Mouse (Mus musculus) left cerebral cortex, adult 2 months (tissue): ENCODE data around the gene Mrpl16. TPM values are rescaled to one million over a fixed set of nuclear protein-coding genes. Genes with fewer than 3 reads are reported as not detected.

Experiments
- DNase-seq, 2 experiments: peaks; one replicate each; pipeline ENCODE4 v3.0.0; 2021 to 2022; ENCODE audit warnings: low spot score in 2 of 2, mixed read lengths in 1 of 2; ENCODE audit errors: extremely low spot score in 1 of 2
- H3K27ac ChIP-seq: fragments of 200-600 bp; 2 replicates; pipeline ENCODE4 v1.8.1; 2022
- H3K4me3 ChIP-seq: fragments of 200-600 bp; 2 replicates; pipeline ENCODE4 v1.8.1; 2022
- CTCF ChIP-seq: fragments of 200-600 bp; IDR thresholded peaks from 2 replicates; pipeline ENCODE4 v1.8.1; 2022; ENCODE audit warnings: antibody characterized with exemption, mild to moderate bottlenecking, moderate library complexity
- intact Hi-C: fragments of 180-260 bp; cut with DNase I; formaldehyde crosslinking; loops from one replicate; pipeline ENCODE4 v1.15.1; 2025
- total RNA-seq, 2 experiments: library from RNA; stranded (reverse); gene quantifications; 2 replicates each; pipeline ENCODE4 v1.2.3; 2021

Gene Mrpl16
- total RNA-seq, 2 experiments from 2014 or later: 36.8 to 37.9 TPM

DNA sequence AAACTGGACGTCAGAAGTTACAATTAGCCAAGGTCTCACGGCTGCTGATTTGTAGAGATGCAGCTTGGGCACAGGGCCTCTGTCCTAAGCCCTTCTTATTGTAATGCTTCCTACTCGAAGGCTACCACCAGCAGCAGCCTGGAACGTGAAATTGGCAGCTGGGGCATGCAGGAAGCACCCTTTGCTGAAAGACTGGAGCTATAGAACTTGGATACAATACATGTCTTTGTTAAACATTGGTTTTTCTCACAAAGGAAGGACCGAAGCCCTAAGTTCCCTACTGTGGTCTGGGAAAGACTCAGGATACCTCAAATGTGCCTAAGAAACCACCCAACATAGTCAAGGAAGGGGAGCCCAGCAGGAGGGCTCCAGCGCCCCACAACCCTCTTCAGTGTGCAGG, 37.6 kb downstream of the Mrpl16 start:
- Histone ChIP-seq H3K27ac (no peak overlapping the region), H3K4me3 (no peak overlapping the region)
- DNase-seq: no peak
- TF ChIP-seq CTCF: no peak
- intact Hi-C loops: no loop called here

DNA sequence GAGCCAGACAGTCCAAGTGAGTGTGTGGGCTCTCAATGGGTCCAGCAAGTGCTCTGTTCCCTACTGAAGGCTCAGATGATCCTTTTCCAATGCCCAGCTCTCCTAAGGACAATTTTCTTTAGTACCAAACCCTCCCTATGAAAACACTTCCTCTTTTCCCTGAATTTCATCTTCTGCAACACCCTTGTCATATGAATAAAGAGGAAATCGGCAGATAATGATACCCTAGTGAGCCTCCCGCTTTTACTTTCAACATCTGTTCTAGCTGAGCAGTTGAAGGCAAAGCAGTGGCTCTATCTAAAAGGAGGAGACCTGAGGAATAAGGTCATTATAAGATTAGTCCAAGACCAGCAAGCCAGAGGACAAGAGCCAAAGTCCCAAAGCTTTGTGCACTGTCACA, 38.3 kb downstream of the Mrpl16 start:
- no peak overlapping the region for H3K4me3 ChIP-seq
- DNase-seq: no peak
- no peak for TF ChIP-seq CTCF
- H3K27ac ChIP-seq: no peak overlapping the region
- intact Hi-C loops: no loop called here

DNA sequence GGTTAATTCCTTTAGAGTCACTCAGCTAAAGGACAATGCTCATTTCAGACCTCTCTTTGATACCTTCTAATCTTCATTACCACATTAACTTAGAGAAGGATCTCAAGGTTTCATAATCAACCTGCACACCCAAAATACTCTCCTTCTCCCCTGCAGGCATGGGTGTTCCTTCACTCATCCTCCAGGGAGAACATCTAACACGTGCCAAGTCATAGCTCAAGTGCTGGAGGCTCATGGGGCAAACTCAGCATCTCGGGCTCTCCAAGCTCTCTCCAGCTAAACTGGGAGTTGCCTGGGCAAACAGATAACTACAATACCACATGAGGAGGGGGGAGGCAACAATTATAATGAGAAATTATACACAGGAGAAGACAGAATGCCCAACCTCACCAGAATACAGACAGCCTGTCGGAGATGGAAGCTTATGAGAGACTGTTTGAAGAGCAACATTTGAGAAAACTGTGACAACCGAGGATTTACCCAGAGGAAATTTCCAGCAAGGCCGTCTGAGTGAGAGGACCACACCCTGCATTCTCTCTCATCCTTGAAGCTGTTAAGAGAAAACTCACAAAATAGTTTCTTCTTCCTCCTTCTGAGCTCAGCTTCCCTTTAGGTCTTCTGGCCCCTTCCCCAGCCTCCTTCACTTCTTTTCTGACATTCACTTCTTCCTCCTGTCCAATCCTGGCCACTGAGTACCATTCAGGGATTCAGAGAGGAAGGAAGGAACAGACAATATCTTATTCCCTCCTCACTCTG, 40.0 kb downstream of the Mrpl16 start:
- DNase-seq: no peak
- Histone ChIP-seq H3K4me3 (no peak overlapping the region), H3K27ac (no peak overlapping the region; the same call in 1 of the 2 replicates)
- TF ChIP-seq CTCF: no peak
- intact Hi-C loops: no loop called here

DNA sequence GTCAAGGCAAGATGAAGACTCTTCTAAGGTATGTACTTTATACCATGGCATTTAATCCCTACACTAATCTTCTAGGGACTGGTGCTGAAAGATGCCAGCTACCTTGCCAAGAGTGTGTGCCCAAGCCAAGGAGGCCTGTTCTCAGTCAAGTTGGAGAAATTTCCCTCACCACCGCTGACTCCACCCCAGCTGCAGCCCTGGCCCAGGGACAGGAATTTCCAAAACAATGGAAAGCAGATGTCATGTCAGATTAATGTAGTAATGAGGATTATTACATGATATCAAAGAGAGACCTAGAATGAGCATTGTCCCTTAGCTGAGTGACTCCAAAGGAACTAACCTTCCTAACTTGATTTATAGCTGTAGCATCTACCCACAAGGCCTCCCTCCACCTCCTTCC, 40.7 kb downstream of the Mrpl16 start:
- Histone ChIP-seq H3K4me3 (no peak overlapping the region), H3K27ac (no peak overlapping the region; the same call in 1 of the 2 replicates)
- no peak for TF ChIP-seq CTCF
- intact Hi-C loops: no loop called here
- DNase-seq: no peak

DNA sequence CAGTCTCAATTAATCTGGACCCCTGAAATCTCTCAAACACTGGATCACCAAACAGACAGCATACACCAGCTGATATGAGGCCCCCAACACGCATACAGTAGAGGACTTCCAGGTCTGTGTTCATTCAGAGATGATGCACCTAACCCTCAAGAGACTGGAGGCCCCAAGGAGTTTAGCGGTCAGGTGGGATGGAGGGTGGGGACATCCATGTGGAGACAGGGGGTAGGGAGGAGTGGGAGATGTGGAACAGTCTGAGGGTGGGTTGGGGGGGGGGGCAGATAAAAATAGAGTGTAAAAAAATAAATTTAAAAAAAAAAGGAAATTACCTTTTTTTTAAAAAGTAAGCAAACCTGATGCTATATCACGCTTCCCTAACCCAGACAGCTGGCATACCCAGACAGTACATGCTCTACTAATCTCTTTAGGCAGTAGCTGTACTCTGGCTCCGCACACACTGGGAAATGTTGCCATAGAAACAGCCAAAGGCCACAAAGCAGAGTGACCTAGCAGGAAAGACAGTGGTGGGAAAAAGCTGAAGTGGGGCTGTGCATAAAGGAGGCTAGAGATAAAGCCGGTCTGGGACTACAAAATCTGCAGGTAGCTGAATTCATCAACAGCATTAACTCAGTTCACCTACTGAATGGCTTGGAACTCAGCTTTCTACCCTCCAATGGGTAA, 41.6 kb downstream of the Mrpl16 start:
- intact Hi-C loops: no loop called here

DNA sequence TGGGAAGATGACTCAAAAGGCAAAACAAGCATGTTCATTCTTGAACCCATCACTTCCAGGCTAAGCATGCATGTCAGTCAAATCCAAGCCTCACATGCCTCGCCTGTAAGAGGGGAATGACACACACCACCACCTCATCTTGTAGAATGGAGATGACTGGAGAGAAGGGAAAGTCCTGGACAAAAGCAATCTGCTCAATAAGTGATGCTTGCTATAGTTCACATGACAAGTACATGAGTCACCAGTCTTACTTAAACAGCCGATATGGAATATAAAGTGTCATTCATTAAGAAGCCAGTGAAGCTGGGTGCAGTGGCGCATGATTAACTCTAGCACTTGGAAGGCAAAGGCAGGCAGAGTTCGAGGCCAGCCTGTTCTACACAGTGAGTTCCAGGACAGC, 42.9 kb downstream of the Mrpl16 start:
- no peak for TF ChIP-seq CTCF
- intact Hi-C loops: no loop called here

More for the DNA sequence above, 41.6 kb downstream of the Mrpl16 start:
- no peak for TF ChIP-seq CTCF
- no peak for DNase-seq
- Histone ChIP-seq H3K27ac (no peak overlapping the region), H3K4me3 (no peak overlapping the region)

DNA sequence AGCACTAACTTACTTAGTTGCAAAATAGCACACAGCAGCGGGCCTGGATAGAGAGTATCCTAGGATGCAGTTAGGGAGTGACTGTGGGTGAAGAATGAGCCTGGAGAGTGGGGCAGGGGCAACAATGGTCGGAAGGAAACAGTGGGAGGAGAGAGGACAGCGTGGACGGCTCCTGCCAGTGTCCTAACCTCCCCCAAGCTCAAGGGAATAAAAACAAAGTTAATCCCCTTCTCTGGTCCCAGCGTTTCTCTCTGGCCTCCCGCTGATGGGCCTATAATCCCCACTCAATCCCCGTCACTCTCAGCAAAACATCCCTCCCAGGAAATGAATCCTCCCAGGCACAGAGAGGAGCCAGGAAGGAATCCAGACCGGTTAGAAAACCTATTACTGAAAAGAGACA, 43.5 kb downstream of the Mrpl16 start:
- Histone ChIP-seq H3K4me3 (no peak overlapping the region), H3K27ac (no peak overlapping the region)
- intact Hi-C loops: no loop called here
- no peak for DNase-seq
- TF ChIP-seq CTCF: no peak

More for the DNA sequence above, 42.9 kb downstream of the Mrpl16 start:
- Histone ChIP-seq H3K4me3 (no peak overlapping the region), H3K27ac (no peak overlapping the region)
- no peak for DNase-seq

DNA sequence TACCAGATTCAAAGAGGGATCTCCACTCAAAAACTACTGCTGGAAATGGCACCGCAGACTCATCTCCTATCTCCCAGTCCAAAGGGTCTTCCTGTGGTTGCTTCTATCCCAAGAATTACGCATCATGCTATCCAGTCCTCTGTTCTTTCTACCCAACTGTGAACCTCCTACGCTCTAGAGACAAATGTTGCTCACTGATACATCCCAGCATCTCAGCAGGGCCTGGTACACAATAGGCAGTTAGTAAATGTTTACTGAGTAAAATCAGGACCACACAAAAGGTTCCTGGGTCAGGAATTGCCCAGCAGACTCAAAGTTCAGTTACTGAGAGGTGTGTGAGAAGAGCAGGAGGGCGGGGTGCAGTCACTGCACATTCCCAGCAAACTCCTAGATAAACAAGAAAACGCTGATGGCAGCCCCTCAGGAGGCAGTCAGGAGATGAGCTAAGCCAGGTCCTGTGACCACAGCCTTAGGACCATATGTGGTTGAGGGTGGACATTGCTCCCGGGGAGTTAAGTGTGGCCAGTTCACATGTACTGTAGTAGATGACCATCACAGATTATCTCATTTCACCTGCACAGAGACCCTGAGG, 44.6 kb downstream of the Mrpl16 start:
- Histone ChIP-seq H3K27ac (no peak overlapping the region), H3K4me3 (no peak overlapping the region)
- intact Hi-C loops: loop anchor here (5.0 kb wide), 1 partner anchor 197 kb away; no protein-coding TSS in a partner anchor
- DNase-seq: no peak
- TF ChIP-seq CTCF: no peak

DNA sequence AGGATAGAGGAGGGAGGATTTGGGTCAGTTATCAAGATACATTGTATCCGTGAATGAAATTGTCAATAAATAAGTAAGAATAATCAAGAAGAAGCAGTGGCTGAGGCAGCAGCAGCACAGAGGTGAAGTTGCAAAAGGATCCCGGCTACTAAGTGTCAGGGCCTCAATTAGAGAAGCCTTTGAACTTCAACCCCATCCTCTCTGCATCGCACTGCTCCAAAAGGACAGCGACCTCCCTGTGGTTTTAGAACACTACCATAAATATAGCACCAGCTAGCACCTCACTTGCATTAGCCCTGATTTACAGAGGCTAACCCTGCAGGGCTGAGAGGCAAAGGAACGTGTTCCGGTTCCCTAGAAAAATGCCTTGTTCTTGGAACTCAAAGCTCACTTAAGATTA, 46.5 kb downstream of the Mrpl16 start:
- DNase-seq: no peak
- no peak overlapping the region for H3K27ac ChIP-seq
- intact Hi-C loops: loop anchor here (5.0 kb wide), 1 partner anchor 196 kb away; no protein-coding TSS in a partner anchor
- H3K4me3 ChIP-seq: no peak overlapping the region
- no peak for TF ChIP-seq CTCF

DNA sequence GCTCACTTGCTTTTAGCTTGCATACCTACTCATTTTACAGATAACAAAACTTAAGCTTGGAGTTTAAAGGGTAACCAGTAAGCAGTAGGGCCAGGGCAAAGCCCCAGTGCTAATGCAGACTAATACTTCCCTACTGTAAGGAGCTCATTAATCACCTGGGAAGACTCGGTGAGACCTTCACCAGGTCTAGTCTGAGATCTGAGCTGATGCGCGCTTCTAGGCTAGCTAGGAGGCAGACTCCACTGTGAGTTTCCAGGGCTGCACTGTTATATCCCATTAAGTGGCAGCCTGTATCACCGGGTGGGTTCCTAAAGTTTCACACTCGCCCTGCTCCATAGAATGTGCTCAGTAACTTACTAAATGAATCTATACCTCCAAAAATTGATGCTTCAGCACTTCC, 47.4 kb downstream of the Mrpl16 start:
- peak overlapping the region; percentile 87 for H3K4me3 ChIP-seq
- H3K27ac ChIP-seq: peak overlapping the region; percentile 89; the same call in 1 of the 2 replicates
- TF ChIP-seq CTCF: no peak
- intact Hi-C loops: loop anchor here (5.0 kb wide), 1 partner anchor 195 kb away; no protein-coding TSS in a partner anchor
- DNase-seq: no peak

DNA sequence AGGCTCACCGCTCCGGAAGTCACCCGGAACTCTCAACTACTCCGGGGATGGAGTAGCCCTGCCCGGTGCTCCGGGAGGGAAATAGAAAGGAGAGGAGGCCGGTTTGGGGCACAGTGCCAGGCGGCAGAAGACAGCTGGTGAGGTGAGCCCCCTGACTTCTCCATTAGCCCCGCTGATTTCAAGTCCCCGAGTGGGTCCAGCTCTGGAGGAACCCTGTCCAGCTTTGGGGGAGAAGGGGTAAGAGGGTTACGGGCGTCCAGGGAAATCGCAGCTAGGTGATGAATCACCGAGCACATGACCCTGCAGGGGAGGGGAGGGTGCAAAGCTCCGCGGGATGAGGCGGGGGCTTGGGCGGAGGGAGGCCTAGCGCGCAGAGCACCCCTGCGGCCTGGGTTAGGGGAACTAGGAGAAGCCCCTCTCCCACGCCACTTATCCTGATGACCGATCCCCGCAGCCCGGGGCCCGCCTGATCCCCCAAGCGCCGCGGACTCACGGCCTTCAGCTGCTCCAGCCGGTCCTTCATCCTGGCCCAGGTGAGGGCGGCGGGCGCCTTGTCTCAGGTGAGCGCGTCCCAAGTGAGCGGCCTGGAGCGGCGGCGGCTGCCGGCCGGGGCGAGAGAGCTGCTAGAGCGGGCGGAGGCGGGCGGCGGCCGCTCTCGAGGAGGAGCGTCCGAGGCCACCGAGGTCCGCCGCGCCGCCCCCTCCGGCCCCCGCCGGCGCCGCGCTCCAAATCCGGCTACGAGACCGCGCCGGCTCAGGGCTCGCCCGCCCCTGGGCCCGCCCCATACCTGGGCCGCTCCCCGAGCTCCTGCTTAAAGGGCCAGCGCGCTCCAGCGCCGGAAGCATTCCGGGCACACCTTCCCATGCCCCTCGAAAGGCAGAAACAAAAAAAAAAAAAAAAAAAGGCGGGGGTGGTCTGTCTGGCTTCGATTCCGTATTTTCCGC, 48.3 kb downstream of the Mrpl16 start:
- peak overlapping the region; percentile 89 for H3K27ac ChIP-seq
- intact Hi-C loops: loop anchor here (1.0 to 5.0 kb wide), 3 partner anchors 42 to 194 kb away; partner anchors contain the start of gene Patl1
- peak overlapping the region; percentile 87 for H3K4me3 ChIP-seq
- no peak for TF ChIP-seq CTCF
- DNase-seq: peak; percentile 55 to 70
